Mouse (Mus musculus) hindbrain, postnatal 0 days (tissue): ENCODE measurements around the gene Hemk1. TPM values are rescaled to one million over a fixed set of nuclear protein-coding genes. Genes with fewer than 3 reads are reported as not detected.

Experiments used
- ATAC-seq: fragments of 200-750 bp; cut with Nextera tagmentation; 2 replicates; pipeline ENCODE4 v1.8.0; 2017; ENCODE audit warnings: mild to moderate bottlenecking, moderate TSS enrichment, moderate library complexity
- DNase-seq: peaks from one replicate; pipeline ENCODE4 v3.0.0-alpha.2; 2015; ENCODE audit warnings: low spot score
- H3K27ac ChIP-seq: fragments of 300-500 bp; sonication (generic); 2 replicates; pipeline ENCODE4 v1.5.1; 2014; ENCODE audit warnings: mild to moderate bottlenecking
- H3K27me3 ChIP-seq: fragments of 300-500 bp; sonication (generic); 2 replicates; pipeline ENCODE4 v1.6.1; 2014; ENCODE audit warnings: low read length, mixed read lengths; ENCODE audit not compliant: insufficient read depth
- H3K36me3 ChIP-seq: fragments of 300-500 bp; sonication (generic); 2 replicates; pipeline ENCODE4 v1.6.1; 2014; ENCODE audit warnings: low read length, mixed read lengths; ENCODE audit not compliant: insufficient read depth
- H3K4me1 ChIP-seq: fragments of 300-500 bp; sonication (generic); 2 replicates; pipeline ENCODE4 v1.6.1; 2014; ENCODE audit warnings: antibody characterized with exemption, low read length, mixed read lengths; ENCODE audit not compliant: insufficient read depth
- H3K4me2 ChIP-seq: fragments of 300-500 bp; sonication (generic); 2 replicates; pipeline ENCODE4 v1.6.1; 2014; ENCODE audit warnings: low read depth, mild to moderate bottlenecking, low read length, moderate library complexity, mixed read lengths
- H3K4me3 ChIP-seq: fragments of 300-500 bp; sonication (generic); 2 replicates; pipeline ENCODE4 v1.5.1; 2014; ENCODE audit warnings: low read length
- H3K9ac ChIP-seq: fragments of 300-500 bp; sonication (generic); replicated peaks from 2 replicates; pipeline ENCODE4 v1.6.1; 2014; ENCODE audit warnings: mild to moderate bottlenecking, low read length, moderate library complexity, mixed read lengths
- H3K9me3 ChIP-seq: fragments of 300-500 bp; sonication (generic); 2 replicates; pipeline ENCODE4 v1.6.1; 2016; ENCODE audit warnings: low read length, mixed read lengths
- CTCF ChIP-seq: IDR thresholded peaks from 2 replicates; pipeline ENCODE4 v1.5.1; 2016; ENCODE audit warnings: antibody characterized with exemption, control low read depth, low read depth
- WGBS: fragments of 180-500 bp; shearing (Covaris S2); extraction: QIAGEN DNeasy Blood & Tissue Kit; methylation state at CpG from one replicate; pipeline ENCODE4 v1.1.7; 2014; 5-methylcytosine and 5-hydroxymethylcytosine counted together
- polyA plus RNA-seq: library from polyadenylated mRNA; unstranded; fragments of >200 nt; fragmentation: Nextera tagmentation; extraction: Ambion mirVana; gene quantifications from 2 replicates; pipeline ENCODE4 v1.2.1, GENCODE M21; 2015
- total RNA-seq: library from RNA; depleted of rRNA; stranded (reverse); fragments of >200 nt; gene quantifications from 2 replicates; pipeline ENCODE4 v1.2.3, GENCODE M21; 2014; rRNA removed

Hemk1 gene
- total RNA-seq (14.8 and 18.1 TPM in 2 replicates), polyA plus RNA-seq (13.6 and 16.4 TPM in 2 replicates)

GRCm38 (mm10) chr9:107338172-107338883 is at the start of gene Hemk1:
Gene Hemk1, minus strand, starts transcription at chr9:107338350.
- peaks cover 7% of the 10 kb centered on the region; the same call in 1 of the 2 replicates for H3K4me1 ChIP-seq
- 4% methylated on average over 30 of the region's 30 CpGs for WGBS
- DNase-seq: peak; percentile 93
- peak within 1 kb of the TSS; percentile 72 for H3K27ac ChIP-seq
- H3K9ac ChIP-seq: peak within 1 kb of the TSS; percentile 79
- ATAC-seq: peak; percentile 86
- peak within 1 kb of the TSS; percentile 56 for H3K4me3 ChIP-seq
- H3K9me3 ChIP-seq: no peaks in the 10 kb centered on the region
- TF ChIP-seq CTCF: no peak; the same call in 1 of the 2 replicates
- peak within 1 kb of the TSS; percentile 82 for H3K4me2 ChIP-seq
- no peaks in the 10 kb centered on the region for H3K27me3 ChIP-seq
- no peaks in the 10 kb centered on the region for H3K36me3 ChIP-seq

- H3K9me3 ChIP-seq: no peaks in the 10 kb centered on the region
- 88% methylated on average over 3 of the region's 3 CpGs for WGBS
- ATAC-seq: no peak
Measured at GRCm38 (mm10) chr9:107387708-107388107, 49.6 kb upstream of the Hemk1 start.

GRCm38 (mm10) chr9:107386722-107387121 is 48.6 kb upstream of the Hemk1 start:
- peak; percentile 63 for TF ChIP-seq CTCF
- no peak for DNase-seq
- H3K36me3 ChIP-seq: no peaks in the 10 kb centered on the region
- no peaks in the 10 kb centered on the region; the same call in 1 of the 2 replicates for H3K4me1 ChIP-seq
- no peak overlapping the region for H3K4me3 ChIP-seq
- no peaks in the 10 kb centered on the region for H3K9me3 ChIP-seq
- H3K27ac ChIP-seq: no peak overlapping the region
- H3K4me2 ChIP-seq: no peak overlapping the region
- no peak overlapping the region for H3K9ac ChIP-seq
- no peak for ATAC-seq
- WGBS: 65% methylated on average over 3 of the region's 3 CpGs
- peaks cover 5% of the 10 kb centered on the region; the same call in 1 of the 2 replicates for H3K27me3 ChIP-seq

More at GRCm38 (mm10) chr9:107387708-107388107, 49.6 kb upstream of the Hemk1 start:
- H3K27ac ChIP-seq: no peak overlapping the region
- H3K27me3 ChIP-seq: 0 out of 2 replicates have a peak, but pooled peaks cover under 1% of the 10 kb centered on the region
- no peak overlapping the region for H3K9ac ChIP-seq
- H3K4me2 ChIP-seq: no peak overlapping the region
- H3K4me3 ChIP-seq: no peak overlapping the region
- no peaks in the 10 kb centered on the region for H3K36me3 ChIP-seq
- H3K4me1 ChIP-seq: no peaks in the 10 kb centered on the region; the same call in 1 of the 2 replicates
- no peak for DNase-seq
- no peak for TF ChIP-seq CTCF

GRCm38 (mm10) chr9:107384396-107384795 is 46.2 kb upstream of the Hemk1 start:
- Histone ChIP-seq H3K4me2 (no peak overlapping the region), H3K36me3 (no peaks in the 10 kb centered on the region), H3K9me3 (no peaks in the 10 kb centered on the region), H3K4me1 (no peaks in the 10 kb centered on the region; the same call in 1 of the 2 replicates), H3K27ac (no peak overlapping the region), H3K27me3 (peaks cover 9% of the 10 kb centered on the region), H3K9ac (no peak overlapping the region), H3K4me3 (no peak overlapping the region)
- DNase-seq (peak; percentile 45), ATAC-seq (0 out of 2 replicates have a peak, but pooled peaks have one; percentile 38)
- 24% methylated on average over 3 of the region's 3 CpGs for WGBS
- TF ChIP-seq CTCF: no peak

- H3K4me1 ChIP-seq: peaks cover 11% of the 10 kb centered on the region; the same call in 1 of the 2 replicates
- H3K36me3 ChIP-seq: no peaks in the 10 kb centered on the region
- H3K27ac ChIP-seq: no peak overlapping the region
- H3K9me3 ChIP-seq: no peaks in the 10 kb centered on the region
- DNase-seq (no peak), ATAC-seq (no peak)
- H3K4me2 ChIP-seq: no peak overlapping the region
- WGBS: 18% methylated on average over 8 of the region's 8 CpGs
- H3K9ac ChIP-seq: no peak overlapping the region
- peaks cover 9% of the 10 kb centered on the region for H3K27me3 ChIP-seq
- no peak overlapping the region for H3K4me3 ChIP-seq
- no peak for TF ChIP-seq CTCF
Measured at GRCm38 (mm10) chr9:107381723-107382122, 43.6 kb upstream of the Hemk1 start.

- peak; percentile 77 for DNase-seq
- 0 out of 2 replicates have a peak, but pooled peaks have one; percentile 20 for TF ChIP-seq CTCF
- Histone ChIP-seq H3K9ac (peak overlapping the region; percentile 43; the same call in 1 of the 2 replicates), H3K9me3 (no peaks in the 10 kb centered on the region), H3K4me1 (0 out of 2 replicates have a peak, but pooled peaks cover 11% of the 10 kb centered on the region), H3K27me3 (peaks cover 9% of the 10 kb centered on the region), H3K4me3 (peak overlapping the region; percentile 32), H3K4me2 (peak overlapping the region; percentile 59), H3K27ac (peak overlapping the region; percentile 23; the same call in 1 of the 2 replicates), H3K36me3 (no peaks in the 10 kb centered on the region)
- WGBS: under 1% methylated on average over 35 of the region's 35 CpGs
- ATAC-seq: peak; percentile 64; the same call in 1 of the 2 replicates
Measured at GRCm38 (mm10) chr9:107377961-107378512, 39.9 kb upstream of the Hemk1 start.
